Mouse (Mus musculus) myocyte (in vitro differentiated cells): Measurements from ENCODE around the gene Rtl5.

ENCODE experiments used
- E2F4 ChIP-seq: IDR thresholded peaks from one replicate; pipeline ENCODE4 v1.6.1; 2011; ENCODE audit warnings: mild to moderate bottlenecking, control low read depth, moderate library complexity; ENCODE audit not compliant: insufficient read depth
- MAX ChIP-seq: IDR thresholded peaks from one replicate; pipeline ENCODE4 v1.6.1; 2011; ENCODE audit warnings: low read depth, mild to moderate bottlenecking, control low read depth
- POLR2A ChIP-seq: IDR thresholded peaks from one replicate; pipeline ENCODE4 v1.6.1; 2011; ENCODE audit warnings: low read depth, mild to moderate bottlenecking, control low read depth, moderate library complexity; ENCODE audit not compliant: insufficient read length
- POLR2AphosphoS2 ChIP-seq: IDR thresholded peaks from one replicate; pipeline ENCODE4 v1.6.1; 2011; ENCODE audit warnings: low read depth, control low read depth; ENCODE audit not compliant: insufficient read length
- SRF ChIP-seq: IDR thresholded peaks from one replicate; pipeline ENCODE4 v1.6.1; 2011; ENCODE audit warnings: low read depth; ENCODE audit not compliant: control insufficient read depth, insufficient read length
- TCF12 ChIP-seq: IDR thresholded peaks from one replicate; pipeline ENCODE4 v1.6.1; 2011; ENCODE audit warnings: mild to moderate bottlenecking, control low read depth; ENCODE audit not compliant: poor library complexity, insufficient read depth, severe bottlenecking
- TCF3 ChIP-seq: IDR thresholded peaks from one replicate; pipeline ENCODE4 v1.6.1; 2011; ENCODE audit warnings: low read depth, control low read depth; ENCODE audit not compliant: insufficient read length

DNA sequence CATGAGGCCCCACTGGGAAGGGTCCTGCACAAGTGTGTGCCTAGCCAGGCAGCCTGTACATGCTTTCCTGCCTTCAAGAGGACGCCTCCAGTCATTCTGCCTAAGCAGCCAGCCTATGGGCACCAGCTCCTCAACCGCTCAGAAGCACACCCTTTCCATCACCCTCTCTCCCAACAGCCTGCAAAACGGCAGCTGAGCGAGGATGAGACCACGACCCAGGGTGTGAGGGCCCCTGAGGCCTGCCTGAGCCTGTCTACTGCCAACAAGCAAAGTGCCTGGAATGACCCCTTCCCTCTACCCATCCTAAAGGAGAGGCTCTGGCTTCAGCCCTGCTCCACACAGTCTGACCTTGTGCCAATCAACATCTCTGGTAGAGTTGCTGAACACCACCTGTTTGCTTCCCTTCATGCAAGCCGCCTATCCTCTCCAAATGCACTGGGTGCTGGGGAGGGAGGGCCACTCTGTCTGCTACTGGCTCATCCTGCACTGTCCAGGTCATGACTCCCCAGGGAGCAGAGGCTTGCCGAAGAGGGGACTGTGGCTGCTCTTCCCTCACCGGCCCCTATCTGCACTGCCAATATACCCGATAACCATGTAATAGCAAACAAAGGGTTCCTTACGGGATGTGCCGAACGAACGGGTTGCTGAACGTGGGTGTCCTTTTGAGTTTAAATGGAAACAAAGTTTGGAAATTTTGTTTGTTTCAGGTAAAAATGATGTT lies 2.7 kb upstream of the Rtl5 start:
- TF ChIP-seq SRF (no peak), POLR2A (no peak), E2F4 (no peak), TCF12 (no peak), POLR2AphosphoS2 (no peak), TCF3 (no peak), MAX (no peak)
